Mouse (Mus musculus) thymus, postnatal 25 days (tissue): ENCODE results near the gene Mast3.

Source experiments
- DNase-seq: peaks from one replicate; pipeline ENCODE4 v3.0.0; 2022

Mast3 gene

DNA sequence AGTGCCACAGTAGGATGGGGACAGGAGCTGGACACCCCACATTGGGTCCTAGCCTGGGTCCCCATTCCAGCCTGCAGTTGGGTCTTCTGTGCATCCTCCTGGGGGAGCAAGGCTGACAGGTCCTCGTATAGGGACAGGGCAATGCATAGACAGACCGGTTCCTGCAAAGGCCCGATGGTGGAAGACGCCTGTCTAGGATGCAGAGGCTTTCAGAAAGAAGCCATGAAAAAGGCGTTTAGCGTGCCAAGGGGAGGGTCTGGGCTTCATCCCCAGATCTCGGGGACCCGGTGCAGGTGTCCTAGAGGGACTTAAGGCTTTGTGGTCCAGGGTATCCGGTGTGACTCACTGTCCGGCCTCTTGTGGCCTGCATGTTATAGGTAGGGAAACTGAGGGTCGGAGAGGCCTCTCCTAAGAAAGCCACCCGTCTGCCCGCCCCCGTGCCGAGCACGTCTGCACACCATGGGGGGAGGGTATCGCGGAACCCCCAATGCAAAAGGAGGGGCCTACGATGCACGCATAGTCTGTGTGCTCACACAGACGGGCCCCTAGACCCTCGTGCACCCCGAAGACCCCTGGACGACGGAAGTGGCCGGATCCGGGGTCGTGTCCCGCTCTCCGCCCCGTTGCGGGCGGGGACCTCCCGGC lies 28.9 kb downstream of the Mast3 start:
- no peak for DNase-seq

DNA sequence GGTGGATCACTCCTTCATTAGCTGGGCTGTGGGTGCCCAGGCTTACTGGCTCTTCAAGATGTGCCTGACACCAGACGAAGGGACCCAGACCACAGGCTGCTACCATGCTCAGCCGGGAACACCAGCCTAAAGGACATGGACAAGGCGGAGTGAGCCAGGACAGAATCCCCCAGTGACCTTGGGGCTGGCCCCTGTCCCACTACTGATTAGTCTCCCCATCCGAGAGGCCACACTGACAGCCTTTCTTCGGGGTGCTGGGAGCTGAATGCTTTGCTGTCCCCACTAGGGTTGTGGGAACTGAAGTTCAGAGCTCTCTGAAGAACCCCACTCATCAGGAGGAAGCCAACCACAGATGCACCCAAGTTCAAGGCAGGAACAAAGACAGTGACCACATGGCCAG lies 29.6 kb downstream of the Mast3 start:
- no peak for DNase-seq

DNA sequence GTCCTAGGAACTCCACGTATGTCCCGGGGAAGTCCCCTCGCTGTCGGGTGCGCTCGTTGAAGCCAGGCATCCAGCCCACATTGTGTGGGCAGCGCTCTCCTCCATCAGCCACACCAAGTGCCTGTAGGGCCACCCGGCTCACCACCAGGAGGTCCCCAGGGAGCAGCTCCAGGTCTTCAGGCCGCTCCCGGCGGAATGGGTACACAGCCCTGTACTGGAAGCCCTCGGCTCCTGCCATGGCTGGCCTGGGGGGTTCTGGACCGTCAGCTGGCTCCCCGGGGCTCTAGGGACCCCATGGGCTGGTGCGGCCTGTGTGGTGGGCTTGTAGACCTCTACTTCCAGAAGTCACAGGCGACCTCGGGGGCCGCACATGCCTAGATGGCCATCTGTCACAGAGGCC lies 30.1 kb downstream of the Mast3 start:
- DNase-seq: no peak

DNA sequence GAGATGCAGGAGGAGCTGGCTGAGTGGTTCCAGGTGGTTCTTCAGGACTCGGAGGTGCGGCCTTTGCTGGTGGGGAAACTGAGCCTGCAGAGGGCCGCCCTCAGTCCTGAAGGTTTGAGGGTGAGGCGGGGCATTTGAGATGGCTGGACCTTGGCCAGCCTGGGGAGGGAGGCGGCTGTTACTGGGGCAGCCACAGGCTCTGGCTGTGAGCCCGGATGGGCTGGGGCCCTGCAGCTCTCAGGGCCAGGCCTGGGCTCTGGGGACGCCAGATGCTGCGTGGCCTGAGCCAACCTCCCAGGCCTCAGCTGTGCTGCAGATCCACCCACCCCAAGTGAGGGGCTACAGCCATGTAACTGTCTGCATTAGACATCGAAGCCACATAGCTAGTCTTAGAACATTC lies 31.0 kb downstream of the Mast3 start:
- DNase-seq: no peak

DNA sequence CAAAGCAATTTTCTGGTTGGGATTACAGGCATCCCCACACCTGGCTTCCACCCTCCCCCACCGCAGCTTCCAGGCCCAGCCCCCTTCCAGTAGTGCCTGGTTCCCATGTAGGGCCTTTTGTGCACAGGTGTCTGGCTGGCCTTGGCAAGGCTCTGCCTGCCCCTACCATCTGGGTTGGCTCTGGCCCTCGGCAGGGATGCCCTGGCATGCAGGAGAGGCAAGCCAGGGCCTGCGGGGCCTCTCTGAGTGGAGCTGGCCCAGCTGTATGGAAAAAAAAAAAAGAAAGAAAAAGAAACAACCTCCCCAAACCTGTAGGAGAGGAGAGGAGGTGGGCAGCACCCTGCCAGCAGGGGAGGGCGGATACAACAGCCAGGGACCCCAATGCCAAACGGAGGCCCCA lies 31.4 kb downstream of the Mast3 start:
- DNase-seq: no peak

DNA sequence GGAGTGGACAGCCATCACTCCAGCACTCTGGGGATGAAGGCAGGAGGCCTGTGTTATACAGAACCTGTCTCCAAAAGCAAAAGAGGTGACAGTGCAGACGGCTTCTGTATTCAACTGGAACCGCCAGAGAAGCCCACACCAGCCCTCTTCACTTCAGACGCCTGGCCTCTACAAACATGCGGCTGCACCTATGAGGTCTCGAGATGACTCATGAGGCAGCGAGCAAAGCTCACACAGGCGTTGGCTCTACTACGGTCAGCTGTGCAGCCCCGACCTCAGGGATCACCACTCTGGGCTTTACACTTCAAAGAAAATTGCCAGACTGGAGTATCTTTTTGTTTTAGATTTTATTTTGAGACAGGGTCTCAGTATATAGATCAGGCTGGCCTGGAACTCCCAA lies 32.0 kb downstream of the Mast3 start:
- DNase-seq: no peak

DNA sequence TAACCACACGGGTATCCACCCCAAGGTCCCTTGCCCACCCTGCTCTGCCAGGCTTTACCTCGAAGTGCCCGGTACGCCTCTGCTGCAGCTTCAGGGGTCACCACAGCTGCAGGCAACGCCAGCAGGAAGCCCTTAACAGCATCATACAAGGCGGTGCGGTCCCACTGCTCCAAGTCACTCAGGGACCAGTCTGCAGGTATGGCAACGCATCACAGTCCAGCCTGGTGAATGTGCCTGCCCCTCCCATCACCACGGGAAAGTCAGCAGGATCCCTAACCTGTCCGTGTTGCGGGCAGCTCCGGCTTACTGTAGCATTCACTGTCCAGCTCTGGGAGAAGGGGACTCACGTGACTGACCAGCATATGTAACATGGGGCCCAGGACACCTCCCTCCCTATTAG lies 32.8 kb downstream of the Mast3 start:
- DNase-seq: no peak

DNA sequence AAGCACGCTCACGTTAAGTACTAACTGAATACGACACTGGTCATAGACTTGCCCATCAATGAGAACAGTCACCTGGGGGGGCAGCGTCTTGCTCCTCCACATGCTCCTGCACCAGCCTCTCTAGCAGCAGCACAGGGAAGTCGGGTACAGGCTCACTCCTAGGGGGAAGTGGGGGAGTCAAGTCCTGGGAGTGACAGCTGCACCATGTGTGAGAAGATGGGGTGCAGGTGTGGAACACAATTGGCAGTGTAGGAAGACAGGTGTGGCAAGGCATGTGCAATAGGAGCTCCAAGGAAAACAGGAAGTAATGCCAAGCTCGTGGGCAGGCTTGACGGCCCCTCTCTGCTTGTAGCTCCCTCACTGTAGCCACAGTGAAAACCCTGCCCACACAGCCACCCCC lies 33.6 kb downstream of the Mast3 start:
- DNase-seq: no peak

DNA sequence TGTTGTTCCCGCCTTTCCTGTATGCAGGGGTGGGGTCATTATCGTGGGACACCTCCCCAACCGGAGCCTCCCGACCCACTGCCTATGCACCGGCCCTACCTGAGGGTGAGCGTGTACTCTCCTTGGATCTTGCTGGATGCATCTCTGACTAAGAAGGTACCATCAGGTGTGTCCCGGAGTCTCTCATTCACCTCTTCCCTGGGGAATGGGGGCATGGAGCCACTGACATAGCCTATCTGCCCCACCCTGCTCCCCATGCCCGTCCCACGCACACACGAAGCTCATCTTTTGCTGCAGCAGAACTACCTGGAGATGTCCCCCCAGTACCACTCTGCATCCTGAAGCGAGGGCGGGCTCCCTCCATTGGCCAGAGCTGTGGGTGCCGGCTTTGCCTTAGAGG lies 34.1 kb downstream of the Mast3 start:
- DNase-seq: no peak

DNA sequence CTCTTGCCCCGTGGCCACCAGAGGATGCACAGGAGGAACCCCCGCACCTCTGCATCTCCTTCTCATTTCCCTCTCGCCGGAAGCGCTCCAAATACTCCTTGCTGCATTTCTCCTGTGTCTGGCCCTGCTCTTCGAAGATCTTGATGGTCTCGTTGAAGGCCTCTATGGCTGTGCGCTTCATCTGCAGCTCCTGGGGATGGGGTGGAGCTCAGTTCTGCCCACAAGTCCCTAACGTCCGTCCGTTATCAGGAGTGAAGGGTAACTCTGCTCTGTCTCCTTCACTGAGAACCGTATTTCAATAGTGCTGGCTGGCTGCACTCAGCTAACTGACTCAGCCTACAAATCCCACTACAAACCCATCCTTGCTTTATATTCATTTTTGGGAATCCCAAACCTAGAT lies 35.0 kb downstream of the Mast3 start:
- DNase-seq: no peak

DNA sequence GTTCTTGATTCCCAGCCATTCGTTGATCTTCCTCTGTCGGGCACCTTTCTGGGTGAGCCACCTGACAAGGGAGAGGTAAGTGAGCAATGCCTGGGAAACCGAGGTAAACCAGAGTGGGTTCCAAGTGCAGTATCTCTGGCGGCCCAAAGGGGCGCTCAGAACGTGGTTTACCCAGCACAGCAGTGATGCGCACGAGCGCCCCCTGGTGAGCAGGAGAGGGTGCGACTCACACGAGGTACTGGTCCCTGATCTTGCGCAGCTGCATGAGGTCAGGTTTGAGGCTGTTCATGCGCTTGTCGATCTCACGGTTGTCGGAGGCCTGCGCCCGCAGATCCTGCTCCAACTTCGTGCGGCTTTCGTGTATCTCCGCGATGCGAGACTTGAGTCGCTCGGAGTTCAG lies 35.5 kb downstream of the Mast3 start:
- DNase-seq: peak; percentile 98

DNA sequence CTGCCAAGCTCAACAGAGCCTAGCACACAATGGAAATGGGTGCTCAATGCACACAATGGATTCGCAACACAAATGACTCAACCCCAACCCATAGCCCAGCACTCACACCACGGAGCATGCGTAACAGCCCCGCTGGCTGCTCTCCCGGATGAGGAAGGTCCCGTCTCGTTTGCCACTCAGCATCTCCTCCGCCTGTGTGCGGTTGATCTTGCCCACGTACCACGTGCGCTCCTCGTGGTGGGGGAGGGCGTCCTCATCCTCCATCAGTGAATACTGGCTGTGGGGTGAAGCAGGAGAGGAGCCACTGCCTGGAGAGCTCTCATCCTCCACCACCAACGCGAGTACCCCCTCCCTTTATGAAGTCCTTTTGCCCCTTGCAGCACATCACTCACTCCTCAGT lies 35.9 kb downstream of the Mast3 start:
- no peak for DNase-seq

DNA sequence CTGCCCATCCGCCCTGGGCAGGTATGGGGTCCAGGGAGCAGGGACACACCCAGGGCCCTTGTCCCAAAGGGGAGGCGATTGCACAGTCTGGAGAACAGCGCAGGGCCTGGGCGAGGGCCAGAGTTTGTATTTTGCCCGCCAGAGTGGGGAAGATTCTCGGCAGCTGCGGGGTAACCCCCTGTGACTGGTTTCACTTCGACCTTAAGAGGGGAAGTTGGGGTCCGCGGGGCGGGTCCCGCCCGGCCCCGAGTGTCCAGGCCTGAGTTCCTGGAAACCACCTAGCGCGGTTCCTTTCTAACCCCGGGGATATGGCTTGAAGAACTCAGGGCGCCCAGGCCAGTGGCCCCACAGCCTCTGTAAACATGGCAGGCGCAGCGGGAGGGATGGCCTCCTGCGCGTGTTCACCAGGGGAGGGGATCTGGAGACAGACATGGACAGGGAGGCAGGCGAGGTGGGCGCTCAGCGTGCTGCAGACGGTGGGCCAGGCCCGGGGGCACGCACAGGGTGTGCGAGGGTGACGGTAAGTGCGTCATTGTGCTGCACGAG lies 36.5 kb downstream of the Mast3 start:
- DNase-seq: no peak

DNA sequence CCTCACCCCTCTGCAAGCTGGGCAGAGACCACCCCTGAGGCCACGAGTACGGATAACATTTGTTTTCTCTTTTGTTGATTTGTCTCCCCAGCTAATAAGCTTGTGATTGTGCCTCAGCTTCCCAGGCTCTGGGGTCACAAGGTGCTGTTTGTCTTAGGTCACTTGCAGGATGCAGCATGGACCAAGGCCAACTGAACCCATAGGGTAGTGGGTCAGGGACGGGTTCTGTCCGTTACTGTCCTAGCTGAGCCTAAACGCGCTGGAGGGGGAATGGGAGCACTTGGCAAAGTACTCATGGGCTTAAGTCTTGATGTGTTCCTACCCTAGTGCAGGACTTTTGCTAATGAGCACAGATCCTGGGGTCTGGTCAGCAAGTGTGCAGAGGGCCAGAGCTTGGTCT lies 37.4 kb downstream of the Mast3 start:
- no peak for DNase-seq

DNA sequence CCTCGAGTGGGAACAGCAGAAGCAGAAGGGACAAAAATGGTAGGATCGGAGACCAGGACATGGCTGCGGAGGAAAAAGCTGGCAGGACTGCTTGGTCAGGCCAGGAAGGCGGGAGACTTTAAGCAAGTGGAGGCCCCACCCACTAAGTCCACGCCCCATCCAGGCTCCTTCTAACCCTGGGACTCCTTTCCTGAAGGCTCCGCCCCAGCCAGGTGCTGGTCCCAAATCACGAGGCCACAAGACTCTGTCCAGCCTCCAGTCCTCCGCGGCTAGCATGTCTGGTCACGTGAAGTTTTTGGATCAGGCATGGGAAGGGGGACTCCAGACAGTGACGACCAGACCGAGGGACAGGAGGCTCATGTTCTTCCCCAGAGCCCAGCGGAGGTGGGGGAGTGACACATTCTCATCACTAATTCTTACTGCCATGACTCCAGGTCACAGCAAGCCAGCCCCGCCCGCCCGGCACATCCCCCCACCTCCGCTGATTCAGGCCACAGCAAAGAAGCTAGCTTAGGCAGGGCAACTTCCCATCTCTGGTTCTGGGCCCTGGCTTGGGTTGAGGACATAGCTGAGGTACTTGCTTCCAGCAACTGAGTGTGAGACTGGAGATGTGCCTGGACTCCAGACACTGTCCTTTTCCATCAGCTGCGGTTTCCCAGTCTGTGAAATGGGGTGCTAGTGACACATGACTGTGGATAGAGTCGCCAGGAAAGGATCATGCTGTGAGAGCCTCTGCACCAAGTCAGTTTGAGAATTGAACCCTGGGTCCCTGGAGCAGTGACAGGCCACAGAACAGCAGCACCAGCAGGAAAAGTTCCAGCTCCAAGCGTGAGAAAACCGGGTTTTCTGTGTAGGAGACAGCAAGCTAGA lies 38.0 kb downstream of the Mast3 start:
- DNase-seq: no peak

DNA sequence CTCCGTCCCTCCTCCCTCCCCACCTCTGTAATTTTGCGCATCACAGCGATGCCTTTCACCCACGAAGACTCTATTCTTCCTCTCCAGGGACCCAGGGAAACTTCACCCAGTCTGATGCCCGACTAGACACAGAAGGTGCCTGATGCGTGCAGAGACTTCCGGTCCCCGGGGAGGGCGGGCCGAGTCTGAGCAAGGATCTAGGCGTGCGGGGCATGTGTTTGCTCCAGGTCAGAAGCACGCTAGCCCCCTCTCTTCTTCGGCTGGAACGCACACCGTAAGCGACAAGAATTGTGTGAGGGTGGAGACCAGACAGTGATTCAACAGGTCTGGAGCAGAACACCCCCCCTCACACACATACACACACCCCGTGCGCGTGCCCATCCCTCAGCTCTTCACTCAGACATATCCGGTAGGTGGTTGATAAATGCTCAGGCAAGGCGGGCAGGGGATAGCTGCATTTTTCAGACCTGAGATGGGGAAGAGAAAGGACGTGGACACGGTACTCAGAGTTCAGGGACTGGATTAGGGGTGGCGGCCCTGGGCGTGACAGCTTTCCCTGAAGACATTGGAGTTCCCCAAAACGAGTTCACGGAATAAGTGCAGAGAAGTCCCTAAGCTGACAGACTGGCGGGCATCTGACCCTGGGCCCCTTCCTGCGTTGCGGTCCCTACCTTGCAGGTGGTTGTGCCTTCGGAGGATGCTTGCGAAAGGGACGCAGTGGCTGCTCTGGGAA lies 38.9 kb downstream of the Mast3 start:
- DNase-seq: peak; percentile 77

DNA sequence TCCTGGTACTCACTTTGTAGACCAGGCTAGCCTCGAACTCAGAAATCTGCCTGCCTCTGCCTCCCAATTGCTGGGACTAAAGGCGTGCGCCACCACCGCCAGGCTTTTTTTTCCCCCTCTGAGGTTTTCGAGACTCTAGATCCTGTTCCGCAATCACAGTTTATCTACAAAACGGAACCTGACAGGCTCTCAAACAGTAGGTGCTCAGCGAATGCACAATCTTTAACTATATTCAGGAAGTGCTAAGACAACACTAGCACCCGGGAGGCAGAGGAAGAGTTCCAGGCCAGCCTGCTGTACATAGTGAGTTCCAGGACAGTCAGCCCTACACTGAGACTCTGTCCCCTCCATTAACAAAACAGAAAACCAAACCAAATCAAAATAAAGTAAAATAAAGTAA lies 39.5 kb downstream of the Mast3 start:
- DNase-seq: no peak

DNA sequence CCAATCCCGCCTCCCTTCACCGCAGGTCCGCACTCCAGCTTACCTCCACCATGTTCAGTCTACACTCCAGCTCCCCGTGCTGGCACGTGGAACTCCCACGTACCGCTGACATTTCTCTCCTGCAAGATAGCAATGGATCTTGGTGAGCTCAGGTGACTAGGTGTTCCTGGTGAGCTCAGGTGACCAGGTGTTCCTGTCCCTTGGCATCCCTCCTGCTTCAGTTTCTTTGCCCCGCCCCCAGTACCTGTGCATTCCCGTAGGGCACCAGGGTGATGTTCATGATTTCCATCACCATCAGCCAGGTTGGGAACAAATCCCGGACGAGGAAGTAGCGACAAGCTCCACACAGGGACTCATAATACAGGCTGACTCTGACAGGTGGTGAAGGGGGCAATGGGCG lies 40.2 kb downstream of the Mast3 start:
- DNase-seq: no peak

DNA sequence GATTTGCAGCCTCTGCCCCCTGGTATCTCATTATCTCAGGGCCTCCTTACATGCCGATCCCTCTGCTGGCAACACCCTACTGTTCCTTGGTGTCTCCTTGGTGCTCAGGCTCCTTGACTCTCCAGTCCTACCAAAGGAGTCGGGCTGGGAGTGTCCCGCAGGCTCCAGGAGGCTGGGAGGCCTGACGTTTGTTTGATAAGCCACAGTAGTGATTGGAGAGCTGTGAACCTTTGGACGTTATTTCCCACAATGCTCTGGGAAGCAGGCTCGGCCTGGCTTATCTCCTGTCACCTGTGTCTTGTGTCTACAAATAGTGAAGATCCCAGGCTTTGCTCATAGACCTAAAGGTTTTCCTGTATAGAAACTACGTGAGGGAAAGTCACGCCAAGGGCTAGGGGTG lies 40.8 kb downstream of the Mast3 start:
- no peak for DNase-seq

DNA sequence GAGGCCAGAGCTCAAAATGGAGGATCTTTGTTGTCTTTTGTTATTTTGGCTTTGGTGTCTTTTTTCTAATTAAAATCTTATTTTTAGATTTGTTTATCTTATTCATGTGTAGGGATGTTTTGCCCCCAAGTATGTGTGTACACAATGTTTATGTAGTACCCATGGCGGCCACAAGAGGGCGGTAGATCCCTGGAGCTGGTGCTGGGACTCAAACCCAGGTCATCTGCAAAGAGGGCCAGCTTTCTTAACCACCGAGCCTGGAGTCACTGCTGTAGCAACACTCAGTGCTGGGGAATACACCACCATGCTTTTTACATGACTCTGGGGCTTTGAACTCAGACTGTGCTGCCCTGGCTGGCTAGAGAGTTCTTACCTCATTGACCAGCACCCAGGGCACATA lies 41.5 kb downstream of the Mast3 start:
- DNase-seq: peak; percentile 80

DNA sequence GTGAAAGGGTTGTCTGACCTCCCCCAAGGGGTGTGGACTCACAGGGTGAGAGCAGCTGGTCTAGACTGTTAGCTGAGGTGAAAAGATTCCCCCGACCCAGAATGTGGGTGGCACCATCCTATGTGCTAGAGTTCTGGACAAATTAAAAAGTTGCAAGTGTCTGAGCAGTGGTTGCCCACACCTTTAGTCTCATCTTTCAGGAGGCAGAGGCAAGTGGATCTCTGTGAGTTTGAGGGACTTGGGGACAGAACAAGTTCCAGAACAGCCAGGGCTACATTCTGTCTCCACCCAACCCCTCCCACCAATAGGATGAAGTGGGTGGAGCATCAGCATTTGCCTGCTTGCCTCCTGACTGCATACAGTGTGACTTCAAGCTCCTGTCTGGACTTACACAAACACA lies 42.7 kb downstream of the Mast3 start:
- DNase-seq: no peak

DNA sequence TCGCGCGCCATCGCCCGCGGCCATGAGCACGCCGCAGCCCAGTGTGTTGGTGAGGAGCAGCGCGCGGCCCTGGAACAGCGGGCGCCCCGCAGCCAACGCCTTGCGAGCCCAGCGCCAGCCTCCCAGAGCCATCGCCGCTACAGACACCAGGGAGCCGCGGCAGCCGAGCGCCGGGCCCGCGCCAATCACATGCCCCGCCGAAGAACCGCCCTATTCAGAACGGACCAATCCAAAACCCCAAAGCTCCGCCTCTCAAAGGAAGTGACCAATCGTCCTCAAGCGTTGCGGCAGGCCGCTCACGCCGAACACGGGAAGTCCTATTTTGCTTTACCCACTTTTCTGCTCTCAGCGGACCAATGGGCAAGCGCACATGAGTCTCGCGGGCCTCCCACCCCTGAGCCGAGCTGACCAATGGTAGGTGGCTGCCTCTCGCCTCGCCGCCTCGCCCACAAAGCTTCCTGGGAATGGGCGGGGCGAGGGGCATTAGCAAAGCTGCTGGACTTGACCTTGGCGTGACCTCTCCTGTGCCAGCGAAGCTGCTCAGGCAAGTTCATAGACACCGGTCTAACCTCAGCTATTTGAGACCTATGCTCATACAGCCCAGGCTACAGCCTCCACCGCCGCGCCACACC lies 44.0 kb downstream of the Mast3 start, which contains the start of gene Mpv17l2:
Gene Mpv17l2, minus strand, starts transcription at position 172 of the 632 bp plus-strand sequence.
- peak; percentile 95 for DNase-seq

DNA sequence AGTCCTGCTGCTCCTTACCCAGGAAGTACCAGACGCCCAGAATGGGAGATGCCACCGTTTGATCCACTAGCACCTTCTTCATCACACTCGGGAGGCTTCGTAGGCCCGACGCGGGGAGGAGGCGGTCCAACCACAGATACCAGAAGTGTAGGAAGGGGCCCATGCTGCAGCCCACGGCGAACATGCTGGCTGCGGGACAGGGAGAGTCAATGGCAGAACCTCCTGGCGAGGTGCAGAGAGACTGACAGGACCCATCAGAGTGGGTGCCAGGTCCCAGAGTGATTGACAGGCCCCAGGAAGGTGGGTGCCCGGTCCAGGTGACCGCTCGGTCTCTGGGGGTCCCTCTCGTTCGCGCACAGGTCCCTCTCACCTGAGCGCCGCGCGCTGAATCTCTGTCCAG lies 44.5 kb downstream of the Mast3 start:
- DNase-seq: no peak
